Mouse (Mus musculus) B cell, adult 2 months (primary cell): ENCODE measurements at regions not wholly inside any gene's neighbourhood (a gene's known extent, or its start where the extent isn't known, plus 50 kb on each side); places are given as distances from the start of the nearest gene placed in this dataset.

Experiments
- DNase-seq, 2 experiments: peaks; one replicate each; pipeline ENCODE4 v3.0.0; 2022

DNA sequence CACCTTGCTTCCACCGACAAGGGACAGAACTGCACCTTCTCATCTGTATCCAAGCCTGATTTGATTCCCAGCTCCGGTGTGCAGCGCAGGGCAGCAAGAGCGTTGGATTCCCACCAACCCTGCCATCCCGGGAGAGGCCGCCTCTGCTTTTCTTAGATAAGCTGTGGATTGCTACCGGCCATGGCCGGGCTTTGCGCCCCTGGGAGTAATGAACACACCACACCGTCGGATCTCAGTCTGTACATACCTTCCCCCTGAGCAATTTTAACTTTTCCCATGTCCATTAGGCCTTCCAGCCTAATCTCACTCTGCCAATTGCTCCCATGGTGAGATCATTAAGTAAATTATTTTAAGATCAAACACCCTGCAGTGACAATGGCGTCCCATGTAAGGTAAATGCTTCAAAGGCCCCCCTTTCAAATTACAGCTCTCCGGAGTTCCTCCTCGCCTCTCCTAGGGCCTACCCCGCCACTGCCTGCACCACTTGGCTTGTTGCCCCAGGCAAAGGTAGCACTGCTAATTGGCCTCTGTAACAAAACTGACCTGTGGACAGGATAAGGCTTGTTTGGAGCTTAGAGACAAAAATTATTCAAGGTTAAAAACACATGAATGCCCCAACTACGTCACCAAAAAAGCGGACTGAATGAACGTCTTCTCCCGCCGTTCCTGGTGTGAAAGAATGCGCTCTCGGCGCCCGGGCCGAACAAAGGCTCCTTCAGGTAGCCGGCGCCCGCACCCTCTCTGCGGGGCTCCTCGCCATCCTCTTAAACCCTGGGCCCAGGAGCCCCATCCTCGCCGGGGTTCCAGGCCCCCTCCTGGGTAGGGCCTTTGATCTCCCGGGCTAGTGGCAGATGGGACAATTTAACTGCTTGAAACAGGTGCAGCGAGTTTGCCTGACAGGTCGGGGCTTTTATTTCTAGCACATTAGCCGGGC, 228.5 kb upstream of the Sp4 start:
- no peak for DNase-seq

DNA sequence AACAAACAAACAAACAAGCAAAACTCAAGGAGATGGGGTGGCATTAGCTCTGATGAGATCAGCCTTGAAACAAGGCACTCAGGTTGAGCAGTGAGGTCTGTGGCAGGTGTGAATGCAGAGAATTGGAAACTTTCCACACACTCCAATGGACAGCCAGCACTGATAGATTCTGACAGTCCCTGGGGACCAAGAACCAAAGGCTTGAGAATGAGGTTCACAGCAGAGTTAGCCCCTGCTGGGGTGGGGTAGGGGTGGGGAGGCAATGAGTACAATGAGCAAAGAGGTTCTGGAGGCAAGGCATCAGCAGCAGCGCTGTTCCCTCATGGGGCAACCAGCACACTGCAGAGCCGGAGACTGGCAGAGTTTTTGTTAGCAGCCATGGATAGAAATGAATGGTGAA, 220.5 kb upstream of the Sp4 start:
- DNase-seq: no peak

DNA sequence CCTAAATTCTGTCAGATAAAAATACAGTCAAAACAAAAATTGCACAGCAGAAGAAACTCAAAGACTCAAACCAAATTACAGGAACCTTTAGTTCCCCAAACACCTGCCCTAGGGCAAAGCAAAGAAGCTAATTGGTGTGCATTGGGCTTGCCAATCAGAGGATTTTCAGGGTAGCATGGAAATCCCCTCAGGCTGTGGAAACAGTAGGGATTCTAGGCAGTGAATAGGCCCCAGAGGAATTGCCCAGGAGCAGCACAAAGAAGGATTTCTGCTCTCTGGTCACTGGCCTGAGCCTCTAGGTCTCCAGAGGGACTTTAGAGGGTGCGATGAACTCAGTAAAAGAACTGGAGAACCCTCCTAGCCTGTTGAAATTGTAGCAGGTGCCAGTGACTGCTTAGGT, 220.1 kb upstream of the Sp4 start:
- no peak for DNase-seq

DNA sequence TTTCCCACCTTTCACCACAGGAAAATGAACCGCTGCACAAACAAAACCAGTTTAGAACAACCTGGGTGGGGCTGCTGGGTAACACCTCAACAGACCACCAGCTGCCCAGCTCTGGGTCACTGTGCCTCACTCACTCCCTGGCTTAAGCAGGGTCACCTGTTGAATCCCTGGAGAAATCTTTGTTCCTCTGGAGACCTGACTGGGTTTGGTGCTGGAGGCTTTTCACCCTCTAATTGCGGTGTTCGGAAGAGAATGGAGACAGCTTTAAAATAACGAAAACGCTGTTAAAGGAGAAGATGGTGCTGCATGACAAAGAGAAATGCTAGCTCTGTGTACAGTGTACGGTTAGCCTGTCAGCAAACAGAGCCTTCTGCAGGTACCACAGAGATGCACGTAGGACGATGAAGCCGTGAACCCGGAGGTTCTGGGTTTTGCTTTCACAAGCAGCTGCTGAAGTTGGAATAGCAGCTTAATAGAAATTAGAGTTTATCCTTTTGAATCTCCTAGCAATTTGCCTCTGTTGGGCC, 218.6 kb upstream of the Sp4 start:
- no peak for DNase-seq

DNA sequence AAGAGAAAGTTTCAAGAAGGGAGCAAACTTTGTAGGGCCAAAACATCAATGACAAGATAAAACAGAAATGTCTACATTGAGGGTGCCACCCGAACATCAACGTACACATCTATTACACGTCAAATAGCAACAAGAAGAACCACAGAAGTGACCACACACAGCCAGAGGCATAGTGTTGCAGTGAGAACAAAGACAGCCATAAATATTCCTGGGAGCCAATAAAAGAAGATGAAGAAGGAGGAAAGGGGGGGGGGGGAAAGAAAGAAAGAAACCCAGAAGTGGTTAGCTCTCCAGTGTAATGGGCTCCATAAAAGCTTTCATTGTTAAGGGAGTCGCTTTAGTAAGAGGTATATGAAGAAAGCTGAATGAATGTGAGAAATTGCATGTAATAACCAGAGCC, 209.7 kb upstream of the Sp4 start:
- DNase-seq: no peak

DNA sequence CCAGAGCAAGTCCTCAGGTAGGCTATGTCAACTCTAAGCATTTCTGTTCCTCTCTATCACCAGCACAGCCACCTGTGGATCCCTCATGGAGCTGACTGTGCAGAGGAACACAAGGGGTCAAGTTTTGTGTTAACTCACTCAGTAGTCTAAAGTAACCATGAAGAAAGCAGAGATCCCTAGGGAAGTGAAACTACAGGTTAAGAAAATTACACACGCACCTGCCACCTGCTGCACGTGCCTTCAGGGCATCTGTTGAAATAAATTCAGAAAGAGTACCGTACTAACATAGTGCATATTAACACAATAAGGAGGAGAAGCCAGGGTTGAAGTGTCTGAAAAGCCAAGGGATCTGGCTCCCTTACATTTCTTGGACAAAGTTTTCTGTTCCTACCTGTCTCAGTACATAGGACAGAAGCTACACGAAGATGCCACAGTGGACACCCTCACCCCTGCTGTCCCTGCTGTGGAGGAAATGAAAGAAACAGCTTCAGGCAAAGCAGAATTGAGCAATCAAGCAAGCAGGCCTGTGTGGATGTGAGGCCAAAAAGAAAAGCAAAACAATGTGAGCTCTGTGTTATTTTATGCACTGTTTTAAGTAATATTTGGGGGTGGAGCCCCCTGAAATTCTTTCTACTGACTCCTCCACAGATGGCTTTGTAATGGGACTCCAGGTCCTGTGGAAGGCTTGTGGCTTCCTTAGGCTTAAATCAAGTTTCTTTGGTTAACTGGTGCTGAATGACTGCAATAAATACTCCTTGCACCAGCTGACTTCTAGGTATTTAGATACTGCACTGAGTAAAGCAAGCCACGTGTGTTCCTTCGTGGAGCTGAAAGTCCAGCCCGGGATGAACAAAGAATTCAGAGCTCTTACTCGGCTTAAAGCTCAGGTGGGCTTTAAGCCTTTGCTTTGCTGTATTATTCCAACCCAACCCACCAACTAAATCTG, 208.0 kb upstream of the Sp4 start:
- no peak for DNase-seq

DNA sequence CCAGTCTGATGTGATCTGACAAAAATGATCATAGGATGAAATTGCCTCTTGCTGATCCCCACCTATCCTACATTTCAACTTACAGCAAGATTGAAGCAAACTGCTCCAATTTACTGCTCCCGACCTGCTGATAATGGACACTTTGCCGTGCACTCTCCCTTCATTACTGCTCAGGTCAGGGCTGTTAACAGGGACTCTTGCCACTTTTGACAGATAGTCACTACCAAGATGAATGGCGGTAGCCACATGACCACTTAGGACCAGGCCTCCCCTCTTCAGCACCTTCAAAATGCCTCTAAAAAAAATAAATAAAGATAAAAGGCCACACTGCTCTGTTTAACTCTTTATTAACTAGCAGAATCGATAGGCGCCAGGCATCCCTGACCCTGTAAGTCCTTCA, 199.2 kb upstream of the Sp4 start:
- no peak for DNase-seq

DNA sequence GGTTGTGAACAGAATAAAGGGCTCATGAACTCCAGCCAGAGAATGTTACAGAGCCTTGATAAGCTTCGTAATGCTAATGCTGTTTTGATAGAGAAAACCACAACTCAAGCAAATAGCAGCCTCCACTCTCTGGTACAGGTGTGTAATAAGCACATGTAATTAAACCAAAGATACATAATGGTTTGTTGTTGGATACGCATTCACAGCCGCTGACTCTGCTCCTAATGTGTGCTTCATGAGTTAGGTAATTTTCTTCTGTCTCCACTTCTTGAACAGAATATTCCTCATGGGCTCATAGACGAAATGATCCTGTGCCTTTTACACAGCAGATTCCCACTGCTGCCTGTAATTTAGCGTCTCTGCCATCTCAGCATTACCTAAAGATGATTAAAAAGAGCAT, 186.8 kb upstream of the Sp4 start:
- DNase-seq: no peak

DNA sequence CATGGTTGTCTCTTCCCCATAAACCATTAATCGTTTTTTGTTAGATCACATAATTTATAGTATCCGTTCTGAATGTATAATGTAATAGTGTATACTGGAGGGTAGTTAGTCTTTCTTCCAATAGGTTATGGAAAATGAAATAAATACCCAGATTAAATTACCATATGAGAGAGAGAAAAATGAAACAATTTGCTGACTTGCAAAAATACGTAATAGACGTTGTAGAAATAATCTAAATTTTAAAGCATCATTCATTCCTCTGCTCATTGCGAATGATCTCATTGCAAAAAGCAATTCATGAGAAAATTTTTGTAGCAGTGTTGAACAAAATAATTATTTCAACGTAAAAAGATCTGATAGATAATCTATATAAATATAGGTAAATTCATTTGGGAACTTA, 185.2 kb upstream of the Sp4 start:
- no peak for DNase-seq

DNA sequence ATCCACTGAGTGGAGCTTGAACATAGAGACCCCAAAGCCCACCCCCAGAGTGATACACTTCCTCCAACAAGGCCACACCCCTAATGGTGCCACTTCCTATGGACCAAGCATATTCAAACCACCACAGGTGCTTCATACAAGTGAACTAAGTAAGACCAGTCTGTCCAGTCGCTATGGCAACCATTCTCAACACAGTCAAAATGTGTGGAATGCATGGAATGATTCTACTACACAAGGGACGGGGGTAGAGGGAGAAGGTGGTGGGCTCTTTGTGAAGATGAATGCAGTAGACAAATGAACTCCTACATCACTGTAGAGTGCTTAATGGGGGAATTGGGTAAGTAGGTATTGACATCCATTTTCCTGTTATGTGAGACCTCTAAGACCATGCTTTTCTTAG, 180.1 kb upstream of the Sp4 start:
- DNase-seq: no peak

DNA sequence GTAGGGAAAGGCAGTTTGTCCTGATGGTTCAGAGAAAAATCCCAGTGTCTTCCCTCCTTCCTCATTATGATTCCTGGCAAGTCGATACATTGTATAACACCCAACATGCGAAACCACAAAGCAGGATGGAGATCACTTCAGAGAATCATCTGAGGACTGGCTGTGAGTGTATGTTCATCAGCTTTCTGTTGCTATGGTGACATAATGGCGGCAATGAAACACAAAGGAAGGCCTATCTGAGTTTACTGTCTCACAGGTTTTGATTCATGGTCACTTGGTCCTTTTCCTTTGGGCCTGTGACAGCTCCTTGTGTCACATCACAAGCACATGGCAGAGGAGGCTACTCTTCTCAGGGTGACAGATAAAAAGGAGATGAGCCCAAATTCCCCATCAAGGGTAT, 173.5 kb upstream of the Sp4 start:
- DNase-seq: no peak

DNA sequence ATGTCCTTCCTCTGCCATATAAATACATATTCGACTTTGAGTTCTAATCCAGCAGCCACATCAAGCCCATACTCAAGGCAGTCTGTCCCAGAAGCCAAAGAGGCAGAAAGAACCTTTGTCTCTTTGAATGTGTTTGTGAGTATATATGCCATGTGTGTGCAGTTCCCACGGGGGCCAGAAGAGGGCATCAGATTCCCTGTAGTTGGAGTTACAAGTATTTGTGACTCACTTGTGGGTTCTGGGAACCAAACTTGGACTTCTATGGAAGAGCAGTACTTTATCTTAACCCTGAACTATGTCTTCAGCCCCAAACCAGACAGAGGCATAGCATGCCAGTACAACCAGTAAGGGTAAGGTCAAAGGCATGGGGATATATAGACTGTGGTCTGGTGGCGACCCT, 165.6 kb upstream of the Sp4 start:
- no peak for DNase-seq

DNA sequence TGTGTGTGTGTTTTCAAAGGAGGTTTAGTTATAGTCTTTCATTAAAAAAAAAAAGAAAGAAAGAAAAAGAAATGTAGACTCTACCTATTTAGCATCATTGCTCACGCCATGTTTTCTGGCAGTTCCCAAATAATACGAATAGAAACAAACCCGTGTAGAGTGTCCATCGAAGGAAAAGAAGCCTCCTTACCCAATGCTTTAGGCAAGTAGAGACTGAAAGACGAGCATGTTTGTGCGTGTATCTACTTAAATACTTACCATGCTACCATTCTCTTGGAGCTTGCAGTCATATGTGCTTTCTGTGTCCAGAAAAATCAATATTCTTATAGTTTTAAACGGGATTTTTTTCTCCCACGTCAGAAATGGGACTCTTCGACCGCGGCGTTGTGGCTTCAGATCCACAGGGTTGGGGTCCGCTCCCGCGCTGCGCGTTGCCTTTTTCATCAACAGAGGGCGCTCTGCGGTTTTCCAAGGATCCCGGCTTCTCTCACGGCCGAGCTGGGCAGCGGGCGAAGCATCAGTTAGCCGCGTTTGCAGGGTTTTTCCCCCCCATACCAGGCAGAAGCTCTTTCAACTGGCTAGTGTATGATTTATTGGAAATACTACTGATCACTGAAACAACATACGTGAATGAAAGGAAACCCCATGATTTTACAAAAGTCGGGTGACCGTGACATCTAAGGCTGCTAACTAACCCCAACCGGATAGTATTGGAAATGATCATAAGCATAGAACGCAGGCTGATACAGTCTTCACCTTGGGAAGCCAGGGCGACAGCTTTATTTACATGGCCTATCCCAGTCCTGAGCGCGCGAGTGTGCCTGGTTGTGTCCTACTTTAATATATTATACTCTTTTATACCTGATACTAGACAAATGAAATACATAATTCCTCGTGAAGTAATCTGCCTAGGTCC, 156.5 kb upstream of the Sp4 start:
- DNase-seq: peak; percentile 9 to 16

DNA sequence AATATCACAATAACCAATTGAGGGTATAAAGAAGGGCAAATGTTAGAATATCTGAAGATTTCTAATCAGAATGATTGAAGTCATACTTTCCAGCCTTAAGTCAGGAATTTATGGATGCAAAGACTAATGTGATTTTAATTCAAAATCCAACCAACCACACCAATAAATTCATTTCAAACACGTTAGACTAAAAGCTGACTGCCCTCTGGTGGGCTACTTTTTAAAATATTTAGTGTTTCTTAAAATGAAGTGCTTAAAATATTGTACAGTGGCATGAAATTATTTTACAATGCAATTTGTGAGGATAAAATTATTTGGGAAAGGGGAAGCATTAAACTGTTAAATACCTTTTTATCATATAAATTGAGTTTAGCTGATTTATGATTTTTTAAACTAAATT, 154.4 kb upstream of the Sp4 start:
- peak in 1 of 2 experiments; percentile 11 for DNase-seq

DNA sequence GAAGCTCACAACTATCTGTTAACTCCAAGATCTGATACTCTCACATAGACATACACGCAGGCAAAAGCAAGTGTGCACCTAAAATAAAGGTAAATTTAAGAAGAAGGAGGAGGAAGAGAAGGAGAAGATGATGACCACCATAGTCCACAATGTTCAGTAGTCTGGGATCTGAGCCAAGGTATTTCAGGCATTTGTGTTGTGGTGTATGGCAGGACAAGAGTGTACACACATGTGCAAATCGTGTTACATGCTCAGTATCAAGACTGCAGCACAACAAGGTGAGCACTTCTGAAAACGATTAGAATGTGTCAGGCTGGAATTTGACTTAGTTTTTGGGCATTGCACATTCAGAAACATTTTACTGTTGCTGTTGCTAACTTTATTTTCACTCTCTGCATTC, 138.4 kb upstream of the Sp4 start:
- DNase-seq: no peak

DNA sequence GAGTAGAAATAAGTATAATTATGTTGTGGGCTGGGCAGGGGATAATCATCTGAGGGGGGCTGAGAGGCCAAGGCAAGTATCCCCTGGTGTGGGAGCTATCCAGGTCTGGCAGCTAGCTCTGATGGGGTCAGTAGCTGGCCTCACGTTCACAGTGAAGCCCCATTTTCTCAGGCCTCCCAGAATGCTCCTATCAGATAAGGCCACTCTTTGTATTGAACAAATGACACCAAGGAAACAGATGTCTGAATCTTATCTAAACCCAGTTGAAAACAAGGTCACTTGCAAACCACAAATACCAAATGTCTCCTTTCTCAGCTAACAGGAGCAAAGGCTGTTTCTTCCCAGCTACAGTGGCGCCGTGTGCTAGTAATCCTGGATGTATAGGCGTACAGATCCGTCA, 137.6 kb upstream of the Sp4 start:
- no peak for DNase-seq

DNA sequence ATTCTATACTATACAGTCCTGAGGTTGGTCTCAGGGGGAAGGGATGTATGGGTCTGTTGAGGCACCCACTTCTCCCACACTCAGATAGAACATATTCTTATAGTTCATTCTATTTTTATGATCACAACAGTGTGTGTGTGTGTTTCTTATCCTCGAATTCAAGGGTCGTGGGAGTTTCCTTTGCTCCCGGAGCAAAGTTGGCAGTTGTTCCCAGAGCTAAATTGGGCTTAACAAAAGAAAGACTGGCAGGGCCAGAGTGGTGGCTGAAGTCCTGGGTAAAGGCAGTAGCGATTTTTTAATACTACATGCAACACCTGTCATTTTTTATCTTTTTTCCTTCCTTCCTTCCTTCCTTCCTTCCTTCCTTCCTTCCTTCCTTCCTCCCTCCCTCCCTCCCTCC, 131.5 kb upstream of the Sp4 start:
- DNase-seq: no peak

DNA sequence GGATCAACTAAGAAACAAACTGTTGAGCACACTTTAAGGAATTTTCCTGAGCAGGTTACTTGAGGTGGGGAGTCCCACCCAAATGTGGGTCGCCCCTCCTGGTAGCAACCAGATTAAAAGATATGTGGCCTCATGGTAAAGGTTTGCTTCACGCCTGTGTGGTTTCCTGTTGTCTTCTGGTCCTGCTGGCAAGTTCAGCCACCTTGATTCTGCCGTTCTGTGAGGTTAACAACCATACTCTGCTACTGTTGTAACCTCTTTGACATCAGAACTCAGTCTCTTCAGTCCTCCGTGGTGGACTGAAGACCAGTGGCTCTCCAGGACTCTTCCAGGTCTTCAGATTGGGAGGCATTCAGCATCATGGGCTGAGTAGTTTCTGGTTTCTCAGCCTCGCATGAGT, 127.1 kb upstream of the Sp4 start:
- peak in 1 of 2 experiments; percentile 5 for DNase-seq

DNA sequence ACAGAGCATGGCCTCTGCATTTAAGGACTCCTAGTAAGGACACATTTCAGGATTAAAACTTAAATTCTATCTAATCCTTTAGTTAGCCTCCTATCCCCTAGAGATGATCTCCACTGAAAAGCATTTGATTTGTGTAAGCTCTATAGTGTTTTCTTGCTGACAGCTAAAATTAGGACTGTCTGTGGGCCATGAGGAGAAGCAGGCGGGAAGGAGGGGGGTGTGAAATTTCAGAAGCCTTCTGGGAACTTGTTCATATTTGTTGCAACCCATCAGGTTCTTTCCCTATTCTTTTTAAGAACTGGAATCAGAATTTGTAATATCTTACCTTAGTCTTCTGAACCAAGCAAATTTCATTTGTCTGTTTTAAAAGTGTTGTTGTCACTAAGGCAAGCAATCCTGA, 114.7 kb upstream of the Sp4 start:
- DNase-seq: no peak

DNA sequence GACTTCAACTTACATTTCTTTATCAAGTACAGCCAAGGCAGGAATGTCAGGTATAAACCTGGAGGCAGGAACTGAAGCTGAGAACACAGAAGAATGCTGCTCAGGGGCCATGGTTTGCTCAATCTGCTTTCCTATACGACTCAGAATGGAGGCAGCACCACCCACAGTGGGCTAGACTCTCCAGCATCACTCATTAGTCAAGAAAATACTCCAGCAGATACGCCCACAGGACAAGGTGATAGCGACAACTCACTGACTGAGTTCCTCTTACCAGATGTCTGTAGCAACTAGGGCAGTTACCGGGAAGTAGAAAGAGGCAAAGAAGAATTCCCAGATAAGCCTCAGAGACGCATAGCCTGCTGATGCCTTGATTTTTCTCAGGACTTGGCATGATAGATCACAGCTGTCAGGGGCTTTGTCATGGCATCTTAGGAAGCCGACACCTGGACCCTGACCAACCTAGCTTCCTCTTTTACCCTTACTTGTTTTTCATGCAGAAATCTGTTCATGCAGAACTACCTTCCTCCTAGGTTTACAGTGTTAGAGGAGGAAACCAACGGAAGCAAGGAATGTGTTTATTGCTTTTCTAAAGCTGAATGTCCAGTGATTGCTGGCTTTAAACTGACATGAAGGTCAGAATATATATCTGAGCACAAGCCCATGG, 110.7 kb upstream of the Sp4 start:
- DNase-seq: peak; percentile 31 to 44

DNA sequence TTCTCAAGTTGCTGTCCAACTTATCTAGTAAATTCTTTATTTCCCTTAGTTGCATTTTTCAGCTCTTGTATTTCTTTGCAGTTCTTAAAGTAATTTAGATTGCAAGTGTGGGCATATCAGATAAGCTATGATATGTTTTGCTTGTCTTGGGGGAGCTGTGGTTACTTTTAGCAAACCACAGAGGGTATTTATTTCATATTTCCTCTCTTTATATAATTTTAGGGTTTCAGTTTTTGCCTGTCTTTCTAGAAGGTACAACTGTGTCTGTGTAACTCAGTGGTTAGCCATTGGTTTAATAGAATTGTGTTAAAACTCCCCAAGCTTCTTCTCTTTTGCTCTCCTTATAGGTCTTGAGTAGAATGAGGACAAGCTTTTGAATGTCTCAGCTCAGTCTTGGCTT, 109.7 kb upstream of the Sp4 start:
- no peak for DNase-seq

DNA sequence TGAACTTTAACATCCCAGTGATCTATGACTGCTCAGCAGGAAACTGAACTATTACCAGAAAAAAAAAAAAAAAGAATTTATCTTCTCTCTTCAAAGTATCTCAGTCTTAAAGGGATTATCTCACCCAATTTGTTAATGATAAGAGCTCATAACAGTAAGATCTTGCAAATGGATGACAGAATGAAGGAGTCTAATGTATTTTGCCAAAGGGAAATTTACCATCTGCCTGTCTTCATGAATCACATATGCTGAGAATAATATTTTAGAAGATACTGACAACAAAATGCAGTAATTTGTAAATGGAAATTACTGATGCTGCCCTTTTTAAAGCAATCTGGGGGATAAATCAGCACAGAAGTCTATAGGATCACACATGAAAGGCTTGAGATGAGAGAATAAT, 103.9 kb upstream of the Sp4 start:
- no peak for DNase-seq
